Mouse (Mus musculus) left cerebral cortex, postnatal 10 days (tissue): ENCODE results near the gene Glt28d2. TPM values are rescaled to one million over a fixed set of nuclear protein-coding genes. Genes with fewer than 3 reads are reported as not detected.

Source experiments
- DNase-seq, 2 experiments: peaks; one replicate each; pipeline ENCODE4 v3.0.0; 2021 to 2022; ENCODE audit warnings: low spot score in 2 of 2, mixed read lengths in 1 of 2; ENCODE audit errors: extremely low spot score in 1 of 2
- intact Hi-C: fragments of 180-260 bp; cut with DNase I; formaldehyde crosslinking; loops from one replicate; pipeline ENCODE4 v1.15.1; 2025
- total RNA-seq, 2 experiments: library from RNA; stranded (reverse); gene quantifications; 2 replicates each; pipeline ENCODE4 v1.2.3; 2021

Gene Glt28d2
- total RNA-seq, 2 experiments from 2014 or later = 0.92 to 1.6 TPM

DNA sequence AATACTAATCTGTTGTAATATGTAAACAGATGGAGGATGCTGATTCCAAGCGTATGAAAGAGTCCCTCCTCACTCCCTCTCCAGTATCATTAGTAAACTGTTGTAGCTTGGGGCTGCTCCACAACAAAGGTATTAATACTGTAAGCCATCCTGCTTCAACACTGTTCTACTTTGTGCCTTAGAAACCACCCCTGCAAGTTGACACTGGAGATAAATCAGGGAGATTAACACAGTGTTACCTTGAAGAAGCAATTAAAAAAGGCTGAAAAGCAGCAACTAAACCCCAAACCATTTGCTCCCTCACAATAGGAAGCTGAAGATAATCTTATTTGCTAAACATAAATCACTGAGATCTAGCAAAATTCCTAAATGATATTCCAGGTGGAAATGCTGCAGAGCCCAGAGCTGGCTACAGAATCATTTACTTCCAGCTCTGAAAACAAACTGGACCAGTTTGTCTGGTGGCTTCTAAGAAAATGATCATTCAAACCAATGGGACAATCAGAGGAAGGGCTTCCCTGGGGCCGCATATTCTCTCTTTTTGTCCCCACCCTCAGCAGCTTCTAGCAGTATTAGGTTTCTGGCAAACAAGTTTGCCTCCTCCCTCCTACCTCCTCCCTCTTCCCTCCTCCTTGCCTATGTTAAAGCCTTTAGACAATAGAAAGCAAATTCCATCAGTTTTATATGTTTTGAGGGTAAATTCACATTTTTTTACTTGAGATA lies 45.7 kb downstream of the Glt28d2 start:
- no peak for DNase-seq
- intact Hi-C loops = no loop called here

DNA sequence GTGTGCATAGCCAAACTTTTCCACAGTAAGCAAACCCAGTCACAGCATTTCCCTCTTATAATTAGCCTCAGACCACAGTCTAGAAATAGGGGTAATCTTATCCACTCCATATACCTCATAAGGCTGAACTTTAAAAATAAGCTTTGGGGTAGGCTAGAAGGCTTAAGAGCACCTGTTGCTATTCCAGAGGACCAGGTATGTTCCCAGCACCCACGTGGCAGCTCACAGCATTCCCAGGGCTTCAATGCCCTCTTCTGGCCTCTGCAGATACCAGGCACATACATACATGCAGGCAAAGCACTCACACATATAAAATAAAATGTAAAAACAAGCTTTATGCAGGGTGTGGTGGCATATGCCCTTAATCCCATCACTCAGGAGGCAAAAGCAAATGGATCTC lies 53.7 kb downstream of the Glt28d2 start:
- intact Hi-C loops = no loop called here

DNA sequence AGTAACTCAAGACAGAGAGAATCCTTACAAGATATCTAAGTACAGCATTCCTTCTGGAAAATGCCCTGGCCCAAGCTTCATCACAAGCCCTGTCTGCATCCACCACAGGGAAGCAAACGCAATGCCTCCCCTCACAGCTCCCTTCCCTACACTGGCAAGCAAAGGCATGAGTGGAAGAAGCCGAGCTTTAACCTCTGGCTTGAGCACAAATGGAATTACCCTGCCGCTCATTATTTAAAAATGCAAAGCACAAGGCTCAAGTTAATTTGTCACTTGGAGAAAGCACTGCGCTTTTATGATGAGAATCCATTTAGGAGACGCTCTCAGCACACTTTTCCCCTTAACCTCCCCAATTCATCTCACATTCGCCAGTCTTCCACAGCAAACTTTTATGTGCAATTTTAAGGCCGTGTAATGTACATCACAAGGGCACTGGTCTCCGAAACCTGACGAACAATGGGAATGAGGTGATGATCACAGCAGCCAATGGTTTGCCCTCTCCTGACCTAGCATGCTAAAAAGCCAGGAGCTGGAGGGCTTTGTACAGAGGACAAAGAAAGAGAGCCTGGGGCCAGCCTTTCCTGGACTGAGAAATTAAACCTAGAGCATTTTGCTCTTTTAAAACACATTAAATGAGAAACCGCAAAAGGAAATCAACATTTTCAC lies 54.7 kb downstream of the Glt28d2 start:
- no peak for DNase-seq
- intact Hi-C loops = no loop called here

More for the DNA sequence above, 53.7 kb downstream of the Glt28d2 start:
- no peak for DNase-seq

DNA sequence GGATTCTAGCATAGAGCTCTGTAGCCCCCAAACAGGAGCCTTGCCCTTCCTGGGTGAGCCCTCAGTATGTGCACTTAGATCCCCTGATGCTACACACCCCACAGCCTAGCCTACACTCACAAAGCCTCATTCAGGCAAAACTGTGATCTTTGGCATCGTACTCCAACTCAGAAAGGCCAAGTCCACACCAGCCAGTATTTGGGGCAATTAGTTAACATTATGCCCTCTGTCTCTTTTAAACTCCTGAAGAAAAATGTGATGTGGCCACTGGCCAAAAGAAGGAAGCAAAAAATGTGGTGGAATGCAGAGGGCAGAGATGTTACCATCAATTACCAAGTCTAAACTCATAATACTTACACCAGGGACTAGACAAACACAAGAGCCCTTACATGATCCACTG lies 55.5 kb downstream of the Glt28d2 start:
- DNase-seq = no peak
- intact Hi-C loops = no loop called here

DNA sequence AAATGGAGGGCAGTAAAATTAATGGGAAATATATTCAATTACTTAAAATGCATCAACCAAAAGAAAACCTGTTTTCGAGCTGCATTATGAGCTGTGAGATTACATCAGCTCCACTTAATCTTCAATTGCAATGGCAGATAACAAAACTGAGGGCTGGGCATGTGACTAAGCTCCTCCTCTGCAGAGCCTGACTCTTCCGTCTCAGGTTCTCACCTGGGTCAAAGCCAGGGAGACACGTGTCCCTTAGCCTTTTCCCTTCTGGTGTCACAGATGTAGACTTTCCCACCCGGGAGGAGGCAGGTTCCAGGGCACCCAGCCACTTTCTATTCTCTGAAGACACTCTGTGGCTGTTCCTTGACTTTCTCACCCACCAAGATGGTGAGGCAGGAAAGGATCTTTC lies 58.3 kb downstream of the Glt28d2 start:
- no peak for DNase-seq
- intact Hi-C loops = no loop called here

DNA sequence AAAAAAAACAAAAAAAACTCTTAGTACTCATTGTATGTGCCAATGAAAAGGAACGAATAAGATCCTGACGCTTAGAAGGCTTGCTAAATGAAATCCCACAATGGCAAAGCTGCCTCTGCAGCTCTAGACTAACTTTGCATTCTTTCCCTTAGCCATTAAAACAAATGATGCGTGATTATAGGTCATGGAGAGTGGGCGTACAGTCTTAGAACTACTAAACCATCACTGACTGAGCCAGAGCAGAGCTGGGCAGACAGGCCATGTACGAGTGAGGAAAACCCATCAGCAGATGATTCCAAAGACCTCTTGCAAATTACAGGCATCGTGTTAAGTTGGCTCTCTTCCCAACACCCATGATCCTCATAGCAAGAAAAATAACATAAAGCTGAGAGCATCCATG lies 59.5 kb downstream of the Glt28d2 start:
- intact Hi-C loops = no loop called here
- no peak for DNase-seq

DNA sequence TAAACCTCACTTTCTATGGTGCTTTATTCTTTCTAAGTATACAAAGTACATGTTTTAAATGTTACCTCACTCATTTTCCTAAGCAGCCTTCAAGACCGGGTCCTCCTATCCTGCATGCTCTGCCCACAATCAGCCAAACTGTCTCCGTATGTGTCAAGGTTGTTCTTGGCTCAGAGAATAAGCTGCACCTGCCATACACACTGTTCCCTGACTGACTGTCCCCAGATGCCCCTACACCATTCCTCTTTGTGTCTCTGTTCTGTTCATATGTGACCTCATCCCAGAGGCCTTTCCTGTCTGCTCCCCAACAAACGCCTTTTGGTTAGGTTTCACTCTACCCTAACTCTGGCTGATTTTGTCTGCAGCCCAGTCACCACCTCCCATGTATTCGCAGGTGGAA lies 60.0 kb downstream of the Glt28d2 start:
- intact Hi-C loops = no loop called here
- DNase-seq = no peak

DNA sequence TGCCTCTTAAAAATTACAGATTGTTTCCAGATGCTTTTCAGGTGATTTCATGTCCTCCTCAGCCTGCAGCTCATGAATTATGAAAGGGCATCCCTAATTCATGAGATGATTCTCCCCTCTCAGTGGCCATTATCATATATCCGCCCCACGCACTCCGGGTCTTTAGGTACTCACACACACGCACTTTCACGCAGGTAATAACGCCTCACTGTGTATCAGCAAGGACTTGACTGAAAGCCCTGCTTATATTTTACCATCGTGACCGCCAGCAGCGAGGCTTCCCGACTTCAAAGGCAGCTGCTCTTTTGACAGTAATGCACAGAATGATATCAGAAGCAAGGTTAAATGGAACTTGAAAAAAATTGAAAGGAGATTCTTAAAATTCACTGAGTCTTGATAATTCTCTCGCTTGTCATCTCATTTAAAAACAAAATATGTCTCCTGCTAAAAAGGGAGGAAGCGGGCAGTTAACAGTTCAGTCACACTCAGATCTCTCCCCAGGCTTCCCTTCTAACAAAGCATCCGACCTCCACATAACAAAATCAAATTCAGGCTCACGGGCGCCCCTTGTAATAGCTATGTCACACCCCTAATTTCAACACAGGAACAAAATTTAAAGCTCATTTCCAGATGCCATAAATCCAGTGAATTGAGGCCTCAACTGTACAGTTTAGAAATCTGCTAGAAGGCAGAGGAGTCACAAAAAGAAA lies 66.3 kb downstream of the Glt28d2 start:
- no peak for DNase-seq
- intact Hi-C loops = no loop called here

Other genes with a start within 250 kb of the Glt28d2 start
- 1 to 10 TPM; 4.2 to 4.4 TPM for gene Fam160a1, start 70.2 kb downstream of the Glt28d2 start, total RNA-seq
- gene Gm37240, start within 50 bp of the Glt28d2 start, total RNA-seq = 1 to 10 TPM; 2.6 to 3.2 TPM
- gene Sh3d19, start 83.6 kb upstream of the Glt28d2 start, total RNA-seq = 10 to 100 TPM; 48.7 to 50.6 TPM
- not detected for gene Prss48, start 115.0 kb upstream of the Glt28d2 start, total RNA-seq